Mouse (Mus musculus): ENCODE results near the gene Carmil1.

The Carmil1 gene

DNA sequence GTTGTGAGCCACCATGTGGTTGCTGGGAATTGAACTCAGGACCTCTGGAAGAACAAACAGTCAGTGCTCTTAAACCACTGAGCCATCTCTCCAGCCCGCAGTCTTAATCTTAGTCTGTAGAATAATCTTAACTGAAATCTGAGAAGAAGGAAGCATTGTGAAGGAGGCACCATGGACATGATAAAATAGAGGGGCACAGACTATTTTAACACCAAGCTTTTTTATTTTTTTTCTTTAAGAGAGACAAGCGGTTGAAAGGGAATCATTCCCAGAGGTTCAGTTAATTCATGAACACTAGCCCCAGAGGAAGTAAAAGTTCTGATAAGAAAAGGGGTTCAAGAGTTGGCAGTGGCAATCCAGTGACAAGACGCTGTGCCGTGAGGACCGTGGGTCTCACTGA lies 15.8 kb downstream of the Carmil1 start:
- in situ Hi-C loops (cut with MboI; ENCODE audit: unreplicated experiment in 2 of 2), result no loop called here

DNA sequence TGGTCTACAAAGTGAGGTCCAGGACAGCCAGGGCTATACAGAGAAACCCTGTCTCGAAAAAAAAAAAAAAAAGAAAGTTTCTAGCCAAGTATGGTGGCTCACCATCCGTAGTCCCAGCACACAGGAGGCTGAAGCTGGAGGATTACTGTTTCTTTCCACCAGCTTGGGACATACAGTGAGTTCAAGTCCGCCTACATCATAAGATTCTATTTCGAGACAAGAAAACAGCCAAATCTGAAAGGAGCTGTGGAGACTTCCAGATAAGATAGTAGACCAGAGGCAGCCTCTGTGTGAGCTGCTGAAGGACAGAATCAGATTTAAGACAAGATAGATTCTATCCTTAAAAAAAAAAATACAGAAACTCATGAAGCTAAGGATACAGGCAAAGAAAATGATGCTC lies 17.0 kb downstream of the Carmil1 start:
- in situ Hi-C loops (cut with MboI; ENCODE audit: unreplicated experiment in 2 of 2), result no loop called here

DNA sequence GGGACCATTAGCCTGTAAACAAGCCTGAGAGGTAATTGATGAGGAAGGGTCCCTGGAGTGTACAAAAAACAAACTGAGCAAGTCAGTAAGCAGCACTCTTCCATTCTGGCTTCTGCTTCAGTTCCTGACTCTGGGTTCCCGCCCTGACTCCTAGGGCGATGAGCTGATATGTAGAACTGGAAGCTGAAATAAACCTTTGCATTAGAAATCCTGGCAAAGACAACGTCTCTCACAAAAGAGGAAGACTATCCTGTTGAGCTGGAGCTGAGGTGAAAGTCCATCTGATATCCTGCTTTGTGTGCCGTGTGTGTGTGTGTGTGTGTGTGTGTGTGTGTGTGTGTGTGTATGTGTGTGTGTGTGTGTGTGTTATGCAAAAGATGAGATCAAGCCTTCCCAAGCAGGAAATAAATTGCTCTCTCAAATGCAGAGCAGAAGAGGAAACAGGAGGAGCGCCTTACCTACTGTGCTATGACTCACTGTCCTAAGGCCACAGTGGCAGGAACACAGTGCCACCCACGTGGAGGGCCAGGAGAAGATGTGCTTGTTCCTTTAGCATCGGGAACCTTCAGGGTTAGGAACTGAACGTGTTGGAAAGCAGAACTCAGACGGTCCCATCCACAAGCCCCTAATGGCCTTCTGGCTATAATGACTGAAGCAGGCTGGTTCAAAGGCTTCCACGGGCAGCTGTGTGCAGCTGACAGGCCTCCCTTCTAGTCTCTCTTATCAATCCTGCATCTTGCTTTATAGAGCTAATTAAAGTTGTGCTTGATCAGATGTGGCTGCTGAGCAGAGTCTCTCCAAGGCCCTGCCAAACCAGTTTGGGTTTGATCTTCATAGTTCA lies 19.6 kb downstream of the Carmil1 start:
- in situ Hi-C loops (cut with MboI; ENCODE audit: unreplicated experiment in 2 of 2), result no loop called here

DNA sequence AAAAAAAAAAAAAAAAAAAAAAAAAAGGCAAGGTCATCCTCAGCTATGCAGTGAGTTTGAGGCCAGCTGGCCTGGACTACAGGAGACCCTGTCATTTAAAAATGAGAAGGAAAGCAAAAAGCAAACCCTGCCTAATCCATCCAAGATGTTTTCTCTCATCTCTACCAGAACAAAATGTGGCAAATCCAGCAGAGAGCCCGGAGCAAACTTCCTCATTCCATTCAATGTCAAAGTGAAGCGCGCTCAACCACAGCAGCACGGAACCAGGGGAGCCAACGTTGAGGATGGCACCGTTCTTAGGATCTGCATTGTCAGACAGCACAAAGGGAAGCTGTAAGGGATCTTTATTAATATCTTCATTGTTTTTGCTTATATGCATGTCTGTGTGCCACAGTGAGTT lies 22.8 kb downstream of the Carmil1 start:
- in situ Hi-C loops (cut with MboI; ENCODE audit: unreplicated experiment in 2 of 2), result no loop called here

DNA sequence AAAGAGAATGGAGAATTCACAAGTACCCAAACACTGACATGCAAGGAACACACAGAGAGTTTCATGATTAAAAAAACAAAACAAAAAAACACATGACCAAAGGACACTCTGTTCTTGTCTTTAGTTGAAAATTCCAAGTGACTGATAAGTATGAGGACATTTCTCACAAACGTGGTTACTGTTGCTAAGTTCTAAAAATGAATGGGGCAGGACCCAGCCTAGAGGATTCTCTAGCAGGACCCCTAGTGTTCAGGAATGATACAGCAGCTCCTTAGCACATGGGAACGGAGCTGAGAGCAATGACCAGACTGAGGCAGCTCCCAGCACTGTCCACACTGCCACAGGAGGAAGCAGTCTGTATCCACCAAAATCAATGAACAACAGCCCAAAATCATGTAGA lies 26.6 kb downstream of the Carmil1 start:
- in situ Hi-C loops (cut with MboI; ENCODE audit: unreplicated experiment in 2 of 2), result no loop called here

DNA sequence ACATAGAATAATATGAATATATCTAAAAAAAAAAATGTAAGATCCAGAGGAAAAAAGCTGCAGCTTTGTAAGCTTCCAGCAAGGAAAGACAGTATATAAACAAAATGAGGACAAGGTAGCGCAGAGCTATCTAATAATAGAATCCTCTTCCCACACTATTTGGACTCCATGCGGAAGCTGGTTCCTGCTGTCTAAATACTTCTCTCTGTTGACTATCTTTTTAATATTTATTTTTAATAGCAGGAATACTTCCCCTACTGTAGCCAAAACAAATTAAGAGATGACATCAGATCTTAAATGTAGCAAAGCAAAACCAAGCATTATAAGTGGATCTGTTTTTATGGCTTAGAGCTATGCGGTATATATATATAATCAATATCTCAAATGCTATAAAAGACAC lies 27.0 kb downstream of the Carmil1 start:
- in situ Hi-C loops (cut with MboI; ENCODE audit: unreplicated experiment in 2 of 2), result no loop called here

DNA sequence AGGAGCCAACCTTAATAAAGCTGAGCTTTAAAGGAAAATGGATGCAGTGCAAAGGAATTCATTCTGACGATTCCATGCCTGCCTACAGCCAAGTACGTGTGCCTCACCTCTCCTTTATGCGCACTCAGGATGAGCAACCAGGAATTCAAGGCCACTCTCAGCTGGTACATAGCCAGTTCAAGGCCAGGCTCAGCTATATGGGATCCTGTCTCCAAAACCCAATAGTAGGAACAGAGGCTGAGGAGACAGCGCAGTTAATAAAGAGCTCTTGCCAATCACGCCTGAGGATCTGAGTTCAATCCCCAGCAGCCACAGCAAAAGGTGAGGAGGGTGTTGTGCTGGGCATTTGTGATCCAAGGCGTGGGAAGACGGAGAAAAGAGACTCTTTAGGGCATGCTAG lies 29.4 kb downstream of the Carmil1 start:
- in situ Hi-C loops (cut with MboI; ENCODE audit: unreplicated experiment in 2 of 2), result no loop called here

DNA sequence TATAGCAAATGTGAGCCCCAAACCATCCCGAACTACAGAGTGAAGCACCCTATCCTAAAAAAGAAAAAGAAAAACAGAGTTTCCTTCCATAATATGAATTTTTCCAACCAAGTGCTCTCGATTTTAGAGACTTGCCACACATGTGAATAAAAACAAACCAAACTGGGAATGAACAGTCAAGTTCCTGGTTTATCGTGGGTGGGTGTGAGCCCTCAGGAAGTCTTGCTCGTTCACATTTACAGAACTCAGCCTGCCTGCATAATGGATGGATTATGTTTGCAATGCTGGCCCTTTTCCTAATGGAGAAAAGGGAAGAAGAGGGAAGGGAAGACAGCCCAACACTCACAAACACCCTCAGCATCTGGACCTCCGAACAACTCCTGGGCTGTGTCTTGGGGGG lies 32.7 kb downstream of the Carmil1 start:
- in situ Hi-C loops (cut with MboI; ENCODE audit: unreplicated experiment in 2 of 2), result no loop called here

DNA sequence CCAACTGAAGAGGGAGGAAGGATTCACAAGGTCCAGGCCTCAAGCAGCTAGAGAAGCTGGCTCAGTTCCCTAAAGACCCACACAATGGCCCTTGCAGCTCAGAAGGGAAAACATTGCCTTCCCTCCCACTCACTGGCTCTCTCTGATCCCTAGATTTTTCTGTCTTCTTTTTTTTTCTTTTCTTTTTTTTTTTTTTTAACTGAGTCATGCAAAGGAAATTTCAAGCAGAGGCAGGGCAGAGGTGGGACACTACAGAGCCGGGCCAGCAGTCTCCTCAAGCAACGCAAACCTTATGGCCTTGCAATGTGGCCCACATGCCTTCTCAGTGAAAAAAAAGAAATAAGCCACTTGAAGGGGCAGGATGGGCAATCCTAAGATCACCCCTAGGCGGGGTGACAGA lies 33.2 kb downstream of the Carmil1 start:
- in situ Hi-C loops (cut with MboI; ENCODE audit: unreplicated experiment in 2 of 2), result no loop called here

DNA sequence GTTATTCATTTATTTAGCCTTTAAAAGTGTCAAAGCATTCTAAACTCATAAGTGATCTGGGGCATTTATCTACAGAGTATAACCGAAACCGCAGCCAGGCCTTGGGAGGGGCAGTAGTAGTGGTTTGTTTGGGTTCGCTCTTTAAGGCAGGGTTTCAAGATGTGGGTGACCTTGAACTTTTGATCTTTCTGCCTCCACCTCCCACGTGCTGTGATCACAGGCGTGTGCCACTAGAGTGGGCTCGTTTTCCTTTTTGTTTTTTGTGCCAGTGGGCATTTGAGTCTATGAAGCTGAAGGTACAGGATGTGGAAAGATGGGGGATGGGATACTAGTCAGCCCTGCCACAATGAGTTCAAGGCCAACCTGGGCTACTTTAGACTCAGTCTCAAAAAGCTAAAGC lies 34.3 kb downstream of the Carmil1 start:
- in situ Hi-C loops (cut with MboI; ENCODE audit: unreplicated experiment in 2 of 2), result no loop called here

DNA sequence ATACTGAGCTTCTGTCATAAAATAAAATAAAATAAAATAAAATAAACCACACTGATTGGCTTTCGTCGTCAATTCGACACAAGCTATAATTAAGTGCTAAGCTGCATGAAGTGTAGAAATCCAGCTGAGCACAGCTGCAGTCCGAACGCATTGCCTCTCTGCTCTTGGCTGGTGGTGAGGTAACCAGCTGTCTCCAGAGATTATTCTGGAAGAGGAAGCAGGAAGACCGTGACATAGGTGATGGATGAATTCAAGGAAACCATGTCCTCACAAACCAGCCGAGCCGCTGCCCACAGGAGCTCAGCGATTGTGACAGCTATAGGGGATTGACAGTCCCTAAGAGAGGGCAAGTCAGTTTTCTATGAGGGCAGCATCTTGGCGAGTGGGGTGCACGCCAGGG lies 36.0 kb downstream of the Carmil1 start:
- in situ Hi-C loops (cut with MboI; ENCODE audit: unreplicated experiment in 2 of 2), result no loop called here

DNA sequence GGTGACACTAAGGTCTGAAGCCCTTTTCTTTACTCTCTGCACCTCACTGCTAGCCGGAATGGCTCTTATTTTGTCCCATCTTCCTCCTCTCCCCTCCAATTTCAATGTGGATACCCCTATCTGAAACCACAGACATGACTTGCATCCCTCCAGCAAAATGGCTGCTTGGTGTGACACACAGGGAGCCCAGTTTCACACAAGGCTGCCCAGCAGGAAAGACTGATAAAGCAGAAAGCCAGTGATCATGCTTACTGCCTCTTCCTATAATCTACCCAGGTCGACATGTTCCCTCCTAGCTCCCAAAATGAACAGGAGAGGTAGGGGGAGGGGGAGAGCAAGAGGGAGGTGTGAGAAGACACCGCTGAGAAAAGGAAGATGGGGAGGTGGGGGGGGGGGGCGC lies 36.6 kb downstream of the Carmil1 start:
- in situ Hi-C loops (cut with MboI; ENCODE audit: unreplicated experiment in 2 of 2), result no loop called here

DNA sequence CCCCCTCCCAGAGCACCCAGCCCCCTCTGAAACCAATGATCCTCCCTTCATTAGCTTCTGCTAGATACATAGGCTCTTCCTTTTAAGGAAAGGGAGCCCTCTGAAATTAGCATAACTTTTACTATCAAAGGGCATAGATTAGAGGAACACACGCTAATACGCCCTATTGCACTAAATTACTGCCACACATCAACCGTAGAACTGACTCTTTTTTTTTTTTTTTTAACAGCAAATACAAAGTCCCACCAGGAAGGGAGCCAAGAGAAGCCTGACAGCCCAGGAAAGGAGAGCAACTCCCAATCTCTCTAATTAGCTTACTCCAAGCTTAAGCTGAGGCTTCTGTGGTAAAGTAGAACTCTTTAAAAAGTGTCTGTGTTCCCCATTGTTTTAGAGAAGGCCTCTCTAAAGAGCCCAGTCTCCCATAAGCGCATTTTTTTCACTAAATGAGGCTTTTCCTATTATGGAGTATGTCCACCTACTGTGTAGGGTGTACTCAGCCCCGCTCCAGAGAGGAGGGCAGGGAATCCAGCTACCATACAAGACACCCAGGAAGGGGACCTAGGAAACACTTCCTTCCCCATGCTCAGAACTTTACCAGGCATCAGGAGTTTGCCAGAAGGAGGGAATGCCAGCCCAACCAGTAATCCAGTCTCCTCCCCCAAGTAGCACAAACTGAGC lies 38.0 kb downstream of the Carmil1 start:
- in situ Hi-C loops (cut with MboI; ENCODE audit: unreplicated experiment in 2 of 2), result no loop called here

DNA sequence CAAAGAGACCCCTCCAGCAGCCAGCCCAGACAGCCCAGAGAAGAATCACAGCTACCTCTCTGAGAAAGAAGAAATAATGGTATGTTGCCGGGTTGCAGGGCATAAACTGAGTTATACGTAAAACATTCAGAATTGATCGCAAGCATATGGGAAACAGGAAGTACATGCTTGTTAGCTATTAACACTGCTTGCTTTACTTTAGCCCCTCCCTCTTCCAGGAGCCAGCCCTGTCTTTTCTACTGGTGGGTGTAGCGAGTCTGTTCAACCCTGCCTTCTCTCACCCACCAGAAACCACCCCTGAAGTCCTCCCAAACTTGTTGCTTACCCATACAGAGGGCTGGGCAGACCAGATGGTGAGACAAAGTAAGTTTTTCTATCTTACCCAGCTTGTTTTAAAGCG lies 39.4 kb downstream of the Carmil1 start:
- in situ Hi-C loops (cut with MboI; ENCODE audit: unreplicated experiment in 2 of 2), result no loop called here

DNA sequence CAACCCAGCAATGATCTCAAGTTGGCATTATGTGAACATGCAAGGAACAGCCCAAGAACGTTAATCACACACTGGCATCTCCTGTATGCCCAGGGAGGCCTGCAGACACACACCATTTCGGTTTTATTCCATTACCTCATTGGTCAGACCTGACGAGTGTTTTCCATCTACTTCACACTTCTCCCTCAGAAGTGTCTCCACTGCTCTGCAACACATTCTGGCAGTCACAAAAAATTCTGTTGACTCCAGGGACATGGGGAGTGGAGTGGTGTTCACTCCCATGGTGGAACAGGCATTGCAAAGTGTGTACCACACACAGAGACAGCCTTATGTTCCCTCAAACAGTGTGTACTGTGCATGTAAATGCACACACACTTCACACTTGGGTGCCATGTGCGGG lies 40.2 kb downstream of the Carmil1 start:
- in situ Hi-C loops (cut with MboI; ENCODE audit: unreplicated experiment in 2 of 2), result no loop called here

DNA sequence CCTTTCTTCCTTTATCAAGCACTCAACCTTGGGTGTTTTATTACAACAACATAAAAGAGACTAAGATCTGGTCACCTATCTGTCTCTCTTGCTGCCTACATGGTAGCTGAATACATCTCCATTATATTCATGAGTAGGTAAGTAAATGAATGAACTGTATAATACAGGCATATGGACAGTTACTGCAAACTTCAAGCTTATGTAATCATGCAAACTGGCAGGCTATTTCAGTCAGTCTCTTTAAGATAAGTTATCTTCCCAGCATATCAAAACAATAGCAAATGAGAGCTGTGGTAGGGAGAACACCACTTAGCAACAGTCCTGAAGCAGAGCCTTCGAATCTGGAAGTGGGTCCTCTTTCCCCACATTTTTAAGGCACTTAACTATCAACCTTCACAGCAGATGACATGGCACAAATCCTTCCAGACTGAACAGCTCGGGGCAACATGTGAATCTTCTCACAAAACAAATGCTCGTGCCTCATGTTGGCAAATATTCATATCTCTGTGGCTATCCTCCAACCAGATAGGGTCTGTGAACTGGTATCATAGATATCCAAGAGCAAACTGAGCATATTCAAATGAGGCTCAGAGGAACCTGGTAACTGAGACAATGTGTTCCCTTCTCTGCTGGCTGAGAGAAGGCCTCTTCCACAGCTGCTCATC lies 42.0 kb downstream of the Carmil1 start:
- in situ Hi-C loops (cut with MboI; ENCODE audit: unreplicated experiment in 2 of 2), result no loop called here

DNA sequence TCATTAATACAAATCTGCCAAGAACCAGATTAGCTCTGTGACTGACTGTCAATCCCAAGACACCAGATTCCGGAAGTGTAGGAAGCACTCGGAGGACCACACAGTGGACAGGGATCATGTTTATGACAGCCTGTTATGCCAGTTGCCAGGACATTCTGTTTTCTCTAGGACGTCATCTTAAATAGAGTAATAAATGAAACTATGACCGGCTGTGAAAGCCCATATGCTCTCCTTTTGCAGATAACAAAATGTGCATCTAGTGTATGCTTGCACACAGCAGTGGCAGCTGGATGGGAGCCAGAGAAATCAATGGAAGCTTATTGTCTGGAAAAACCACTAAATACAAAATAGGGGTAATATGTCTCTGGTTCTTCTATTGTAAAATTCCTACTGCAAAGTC lies 43.9 kb downstream of the Carmil1 start:
- in situ Hi-C loops (cut with MboI; ENCODE audit: unreplicated experiment in 2 of 2), result no loop called here

DNA sequence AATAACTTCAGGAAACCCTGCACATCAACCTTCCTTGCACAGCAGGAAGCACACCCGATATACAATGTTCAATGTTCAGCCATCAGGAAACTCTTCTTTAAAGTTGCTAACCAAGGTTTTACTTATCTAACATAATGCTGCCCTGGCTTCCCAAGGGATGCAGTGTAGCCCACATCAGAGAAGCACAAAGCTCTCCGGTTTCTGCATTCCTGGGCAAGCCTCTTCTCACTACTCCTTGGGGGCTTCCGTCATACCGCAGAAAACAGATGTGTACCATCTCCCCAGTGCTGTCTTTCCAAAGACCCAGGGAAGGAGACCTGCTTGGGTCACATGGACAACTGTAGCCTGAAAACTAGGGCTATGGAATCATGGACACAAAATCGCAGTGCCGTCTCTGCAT lies 47.8 kb downstream of the Carmil1 start:
- in situ Hi-C loops (cut with MboI; ENCODE audit: unreplicated experiment in 2 of 2), result no loop called here

DNA sequence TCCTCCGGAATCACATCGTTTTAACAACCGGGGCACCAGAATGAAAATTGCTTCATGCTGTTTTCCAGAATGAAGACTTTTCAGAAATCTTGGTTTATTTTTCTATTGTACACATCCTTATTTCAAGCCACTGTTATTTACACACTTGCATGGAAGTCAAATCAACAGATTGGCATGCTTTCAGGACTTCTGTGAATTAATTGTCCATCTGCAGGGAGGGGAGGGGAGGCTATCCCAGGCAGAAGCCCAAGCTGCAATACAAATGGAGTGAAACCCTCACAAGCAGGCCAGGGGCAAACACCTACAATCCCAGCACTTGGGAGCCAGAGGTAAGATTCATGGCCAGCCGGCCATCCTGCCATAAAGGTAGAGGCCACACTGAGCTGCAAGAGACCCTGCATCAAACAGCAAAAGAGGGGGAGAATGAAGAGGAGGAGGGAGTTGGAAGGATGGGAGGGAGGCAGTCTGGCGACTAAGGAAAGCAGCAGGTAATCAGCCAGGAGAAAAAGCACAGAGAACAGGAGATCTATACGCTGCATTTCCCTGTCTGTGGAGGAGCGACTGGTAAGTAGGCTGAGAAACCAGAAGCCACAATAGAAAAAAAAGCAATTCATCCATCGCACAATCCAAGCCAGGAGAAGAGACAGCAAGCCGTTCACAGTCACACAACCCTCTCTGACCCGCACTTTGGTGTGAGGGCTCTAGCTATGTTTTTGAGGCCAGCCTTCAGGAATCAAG lies 48.7 kb downstream of the Carmil1 start:
- in situ Hi-C loops (cut with MboI; ENCODE audit: unreplicated experiment in 2 of 2), result no loop called here

DNA sequence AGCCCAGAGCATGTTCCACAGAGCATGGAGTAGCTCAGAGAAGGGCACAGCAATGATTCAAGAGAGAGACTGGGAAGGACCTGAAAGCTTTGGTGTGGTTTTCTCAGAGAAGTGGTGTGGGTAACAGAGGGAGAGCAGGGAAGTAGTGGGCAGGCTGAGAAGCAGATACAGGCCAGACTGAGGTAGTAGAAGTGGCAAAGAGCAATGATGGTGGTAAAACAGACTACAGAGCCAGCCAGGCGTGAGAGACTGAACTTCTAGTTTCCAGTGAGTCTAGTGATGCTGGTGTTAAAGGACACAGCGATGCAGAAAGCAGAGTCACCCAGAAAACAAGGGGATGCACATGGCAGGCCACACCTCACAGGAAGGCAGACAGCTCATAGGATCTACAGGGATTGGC lies 49.4 kb downstream of the Carmil1 start:
- in situ Hi-C loops (cut with MboI; ENCODE audit: unreplicated experiment in 2 of 2), result no loop called here

DNA sequence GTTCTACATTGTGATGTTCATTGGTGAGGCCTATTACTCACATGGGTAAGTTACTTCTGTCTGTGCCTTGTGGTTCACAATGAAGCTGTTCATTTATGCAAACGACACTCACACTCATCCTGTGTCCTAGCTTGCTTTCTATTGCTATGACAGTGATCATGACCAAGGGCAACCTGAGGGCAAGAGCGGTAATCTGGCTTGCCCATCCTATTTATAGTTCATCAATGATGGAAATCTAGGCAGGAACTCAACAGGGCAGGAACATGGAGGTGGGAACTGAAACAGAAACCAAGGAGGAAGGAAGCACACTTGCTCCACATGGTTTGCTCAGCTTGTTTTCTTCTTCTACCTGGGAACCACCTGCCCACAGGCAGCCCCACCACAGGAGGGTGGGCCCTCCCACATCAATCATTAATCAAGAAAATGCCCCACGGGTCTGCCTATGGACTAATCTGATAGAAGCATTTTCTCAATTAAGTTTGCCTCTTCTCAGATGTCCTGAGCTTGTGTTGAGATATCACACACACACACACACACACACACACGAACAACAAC lies 50.0 kb downstream of the Carmil1 start:
- in situ Hi-C loops (cut with MboI; ENCODE audit: unreplicated experiment in 2 of 2), result no loop called here
